Mouse (Mus musculus) spleen, adult 2 months (tissue): ENCODE measurements around the gene Tepp. TPM values are rescaled to one million over a fixed set of nuclear protein-coding genes. Genes with fewer than 3 reads are reported as not detected.

Experiments used
- DNase-seq, 2 experiments: peaks; one replicate each; pipeline versions ENCODE4 v3.0.0 to v3.0.0-alpha.2; 2012 to 2021; ENCODE audit warnings: low spot score in 2 of 2, low read depth in 1 of 2
- H3K27ac ChIP-seq: fragments of 200-500 bp; 2 replicates; pipeline ENCODE4 v1.5.1; 2012; ENCODE audit warnings: low read length, inconsistent platforms; ENCODE audit not compliant: insufficient read depth
- H3K27me3 ChIP-seq: fragments of 200-500 bp; 2 replicates; pipeline ENCODE4 v1.6.1; 2012; ENCODE audit warnings: mild to moderate bottlenecking, moderate library complexity, low read length, inconsistent platforms; ENCODE audit not compliant: control insufficient read depth, insufficient read depth
- H3K36me3 ChIP-seq: fragments of 200-500 bp; 2 replicates; pipeline ENCODE4 v1.6.1; 2012; ENCODE audit warnings: mild to moderate bottlenecking, low read length, inconsistent platforms; ENCODE audit not compliant: control insufficient read depth, insufficient read depth
- H3K4me1 ChIP-seq: fragments of 200-500 bp; 2 replicates; pipeline ENCODE4 v1.6.1; 2011; ENCODE audit warnings: inconsistent platforms; ENCODE audit not compliant: control insufficient read depth, insufficient read depth, insufficient read length
- H3K4me3 ChIP-seq: fragments of 200-500 bp; 2 replicates; pipeline ENCODE4 v1.5.1; 2011; ENCODE audit warnings: mild to moderate bottlenecking, inconsistent platforms; ENCODE audit not compliant: insufficient read depth, insufficient read length; ENCODE audit errors: extremely low read depth
- CTCF ChIP-seq: fragments of 200-500 bp; IDR thresholded peaks from 2 replicates; pipeline ENCODE4 v1.5.1; 2011; ENCODE audit warnings: mild to moderate bottlenecking, inconsistent platforms; ENCODE audit not compliant: insufficient read depth, insufficient read length, insufficient replicate concordance; ENCODE audit errors: extremely low read depth
- POLR2A ChIP-seq: fragments of 200-500 bp; IDR thresholded peaks from 2 replicates; pipeline ENCODE4 v1.6.1; 2011; ENCODE audit warnings: low read depth, low read length, inconsistent platforms
- WGBS: fragments of 180-500 bp; shearing (Covaris S2); methylation state at CpG from one replicate; pipeline ENCODE4 v1.1.7; 2018; 5-methylcytosine and 5-hydroxymethylcytosine counted together
- polyA plus RNA-seq: library from polyadenylated mRNA; depleted of rRNA; stranded (reverse); fragments of >200 nt; gene quantifications from 2 replicates; pipeline ENCODE4 v1.2.3, GENCODE M21; 2012

Tepp gene
- polyA plus RNA-seq, 1 experiment = 0.39 TPM

- Histone ChIP-seq H3K27me3 (no peaks in the 10 kb centered on the region), H3K36me3 (peaks cover 23% of the 10 kb centered on the region), H3K27ac (no peak overlapping the region), H3K4me3 (no peak overlapping the region), H3K4me1 (no peaks in the 10 kb centered on the region)
- DNase-seq = no peak
- WGBS = 90% methylated on average over 5 of the region's 5 CpGs
- no peak for TF ChIP-seq CTCF
- no peak for TF ChIP-seq POLR2A
Observed at GRCm38 (mm10) chr8:95341721-95342120, 31.4 kb downstream of the Tepp start.

GRCm38 (mm10) chr8:95344668-95345067 lies 34.3 kb downstream of the Tepp start:
- Histone ChIP-seq H3K4me1 (peaks cover 4% of the 10 kb centered on the region; the same call in 1 of the 2 replicates), H3K36me3 (peaks cover 15% of the 10 kb centered on the region), H3K4me3 (no peak overlapping the region), H3K27me3 (no peaks in the 10 kb centered on the region), H3K27ac (no peak overlapping the region)
- 83% methylated on average over 6 of the region's 6 CpGs for WGBS
- TF ChIP-seq POLR2A (no peak), CTCF (no peak)
- DNase-seq = no peak

GRCm38 (mm10) chr8:95346643-95347545 lies 36.5 kb downstream of the Tepp start:
- peak; percentile 20; the same call in 1 of the 2 replicates for TF ChIP-seq CTCF
- TF ChIP-seq POLR2A = no peak
- Histone ChIP-seq H3K27me3 (no peaks in the 10 kb centered on the region; the same call in 1 of the 2 replicates), H3K27ac (no peak overlapping the region), H3K4me3 (no peak overlapping the region), H3K36me3 (peaks cover 8% of the 10 kb centered on the region; the same call in 1 of the 2 replicates), H3K4me1 (peaks cover 4% of the 10 kb centered on the region; the same call in 1 of the 2 replicates)
- peak in 1 of 2 experiments; percentile 51 for DNase-seq
- WGBS = 59% methylated on average over 8 of the region's 8 CpGs

GRCm38 (mm10) chr8:95348356-95348755 lies 38.0 kb downstream of the Tepp start:
- Histone ChIP-seq H3K4me3 (no peak overlapping the region), H3K27me3 (peaks cover 10% of the 10 kb centered on the region), H3K36me3 (peaks cover 3% of the 10 kb centered on the region; the same call in 1 of the 2 replicates), H3K4me1 (peaks cover 10% of the 10 kb centered on the region), H3K27ac (no peak overlapping the region)
- DNase-seq = no peak
- TF ChIP-seq POLR2A (no peak), CTCF (no peak)
- WGBS = 88% methylated on average over 2 of the region's 2 CpGs

- DNase-seq = no peak
Observed at GRCm38 (mm10) chr8:95348811-95349630, 38.7 kb downstream of the Tepp start.

GRCm38 (mm10) chr8:95351461-95351860 lies 41.1 kb downstream of the Tepp start:
- TF ChIP-seq POLR2A (no peak), CTCF (no peak)
- Histone ChIP-seq H3K36me3 (no peaks in the 10 kb centered on the region), H3K4me3 (no peak overlapping the region), H3K4me1 (peaks cover 10% of the 10 kb centered on the region), H3K27ac (no peak overlapping the region), H3K27me3 (peaks cover 10% of the 10 kb centered on the region)
- 12% methylated on average over 15 of the region's 15 CpGs for WGBS
- DNase-seq = no peak

More at GRCm38 (mm10) chr8:95348811-95349630, 38.7 kb downstream of the Tepp start:
- TF ChIP-seq POLR2A = no peak
- no peak for TF ChIP-seq CTCF
- Histone ChIP-seq H3K27ac (no peak overlapping the region), H3K36me3 (peaks cover under 1% of the 10 kb centered on the region; the same call in 1 of the 2 replicates), H3K4me3 (no peak overlapping the region), H3K27me3 (peaks cover 10% of the 10 kb centered on the region), H3K4me1 (peaks cover 10% of the 10 kb centered on the region)
- 21% methylated on average over 19 of the region's 19 CpGs for WGBS
